Mouse (Mus musculus): ENCODE results near the gene Tlcd2.

Gene Tlcd2

DNA sequence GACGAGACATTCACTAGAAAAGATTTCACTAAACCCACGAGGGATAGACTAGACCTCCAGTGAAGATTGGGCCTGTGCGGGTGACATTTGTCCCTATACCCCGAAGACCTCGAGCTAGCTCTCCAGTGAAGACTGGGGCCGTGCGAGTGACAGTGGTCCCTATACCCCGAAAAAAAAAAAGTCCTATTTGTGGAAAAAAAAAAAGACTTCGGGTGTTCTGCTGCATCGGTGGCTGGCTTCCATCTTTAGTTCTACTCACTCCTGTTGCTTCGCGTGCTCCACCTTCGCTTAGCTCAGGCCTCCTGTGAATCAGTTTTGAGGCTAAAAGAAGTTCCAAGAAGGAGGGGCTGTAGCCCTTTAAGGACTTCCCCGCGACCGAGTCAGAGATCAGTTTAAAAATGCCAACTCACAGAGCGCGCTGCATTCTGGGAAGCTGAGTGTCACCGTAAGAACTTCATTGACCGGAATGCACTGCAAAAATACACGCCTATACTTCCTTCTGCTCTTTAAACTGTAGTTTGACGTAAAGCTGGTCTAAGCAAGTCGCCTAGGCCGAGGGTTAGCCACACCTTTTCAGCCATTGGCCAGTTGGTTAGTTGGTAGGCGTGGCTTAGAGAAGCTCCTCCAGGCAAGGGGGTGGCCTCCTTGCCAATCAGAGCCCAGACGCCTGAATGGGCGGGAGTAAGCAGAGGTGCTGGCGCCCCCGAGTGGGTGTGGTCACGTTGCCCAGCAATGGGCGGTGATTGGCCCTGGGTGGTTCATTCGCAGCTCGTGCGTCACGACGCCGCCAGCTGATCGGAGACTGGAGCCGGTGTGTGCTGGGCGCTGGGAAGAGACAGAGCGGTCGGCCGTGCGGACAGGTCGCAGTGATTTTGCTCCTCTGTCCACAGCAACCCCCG, at the start of gene Tlcd2:
TSS of gene Tlcd2 (plus strand) at position 872 of the 899 bp plus-strand sequence.
- DNase-seq (ENCODE audit: low read depth), result peak; percentile 100

DNA sequence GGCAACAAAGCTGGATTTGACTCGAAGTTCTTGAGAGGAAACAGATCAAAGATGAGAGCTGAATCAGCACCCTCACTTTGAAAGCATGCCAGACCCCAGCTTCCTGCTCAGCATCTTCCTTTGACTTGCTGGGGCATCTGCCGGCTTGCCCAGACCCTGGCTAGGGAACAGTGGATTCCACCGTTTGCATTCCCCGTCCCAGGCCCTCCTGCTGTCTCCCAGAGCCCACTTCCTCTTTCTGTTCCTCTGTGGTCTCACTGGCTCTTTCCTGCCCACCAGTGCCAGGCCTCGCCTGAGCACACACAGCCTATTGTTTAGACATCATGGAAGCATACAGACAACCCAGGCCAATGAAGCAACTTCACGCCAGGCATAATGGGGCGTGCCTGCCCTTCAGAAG, 46.4 kb upstream of the Tlcd2 start:
- DNase-seq (ENCODE audit: low read depth), result no peak

DNA sequence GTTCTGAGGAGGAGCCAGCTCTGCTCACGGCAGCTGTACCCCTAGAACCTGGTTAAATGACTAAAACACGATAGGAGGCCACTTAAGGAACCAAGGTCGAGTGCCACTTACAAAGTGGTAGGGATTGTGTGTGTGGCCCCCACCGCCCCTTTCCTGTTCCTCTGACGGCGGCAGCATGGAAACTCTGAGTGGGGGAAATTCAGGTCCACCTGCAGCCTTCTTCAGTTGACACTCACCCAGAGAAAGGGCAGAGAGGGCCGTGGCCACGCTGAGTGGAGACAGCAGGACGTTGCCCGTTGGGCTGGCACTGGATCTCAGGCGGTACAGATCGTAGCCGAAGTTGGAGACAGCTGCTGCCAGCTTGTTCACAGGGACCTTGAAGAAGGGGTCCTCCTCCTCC, 45.5 kb upstream of the Tlcd2 start:
- no peak for DNase-seq (ENCODE audit: low read depth)

DNA sequence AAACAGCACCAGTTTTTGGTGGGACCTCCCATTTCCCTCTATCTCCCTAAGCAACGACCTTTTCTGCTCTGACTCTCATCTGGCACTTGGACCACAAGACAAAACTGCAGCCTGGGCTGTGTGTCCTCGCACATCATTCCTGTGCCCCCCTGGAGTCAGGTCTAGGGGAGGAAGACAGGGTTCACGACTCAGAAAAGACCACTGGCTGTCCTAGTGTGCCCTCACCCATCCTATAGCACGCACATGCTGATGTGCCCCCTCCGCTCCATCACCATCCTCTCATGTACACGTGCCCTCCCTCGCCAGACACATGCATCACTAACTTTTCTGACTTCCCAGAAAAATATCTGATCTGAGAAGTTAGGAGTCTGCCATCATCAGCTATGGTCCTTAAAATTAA, 41.5 kb upstream of the Tlcd2 start:
- no peak for DNase-seq (ENCODE audit: low read depth)

DNA sequence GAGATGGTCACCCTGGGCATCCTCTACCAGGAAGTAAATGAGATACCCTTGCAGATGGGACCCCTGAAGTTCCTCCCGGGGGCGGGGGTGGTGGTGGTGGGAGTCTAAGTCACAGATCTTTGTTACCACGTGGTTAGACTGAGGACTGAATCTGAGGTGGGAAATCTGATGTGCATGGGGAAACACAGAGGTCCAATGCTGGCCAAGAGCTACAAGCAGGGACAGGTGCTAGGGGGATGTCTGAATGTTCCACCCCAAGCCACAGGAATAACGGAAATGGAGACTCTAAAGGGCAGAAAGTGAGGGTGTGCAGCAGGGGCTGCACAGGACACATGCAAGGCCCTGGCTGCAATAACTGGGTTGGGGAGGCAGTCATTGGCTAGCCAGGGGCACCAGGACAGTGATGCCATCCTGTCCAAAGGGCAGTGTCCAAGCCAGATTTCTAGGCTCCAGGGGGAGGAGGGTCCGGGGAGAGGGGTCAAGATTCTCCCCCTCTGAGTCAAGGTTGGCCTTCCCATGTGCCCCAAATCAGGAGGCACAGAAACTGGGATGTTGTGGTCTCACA, 40.6 kb upstream of the Tlcd2 start:
- no peak for DNase-seq (ENCODE audit: low read depth)

DNA sequence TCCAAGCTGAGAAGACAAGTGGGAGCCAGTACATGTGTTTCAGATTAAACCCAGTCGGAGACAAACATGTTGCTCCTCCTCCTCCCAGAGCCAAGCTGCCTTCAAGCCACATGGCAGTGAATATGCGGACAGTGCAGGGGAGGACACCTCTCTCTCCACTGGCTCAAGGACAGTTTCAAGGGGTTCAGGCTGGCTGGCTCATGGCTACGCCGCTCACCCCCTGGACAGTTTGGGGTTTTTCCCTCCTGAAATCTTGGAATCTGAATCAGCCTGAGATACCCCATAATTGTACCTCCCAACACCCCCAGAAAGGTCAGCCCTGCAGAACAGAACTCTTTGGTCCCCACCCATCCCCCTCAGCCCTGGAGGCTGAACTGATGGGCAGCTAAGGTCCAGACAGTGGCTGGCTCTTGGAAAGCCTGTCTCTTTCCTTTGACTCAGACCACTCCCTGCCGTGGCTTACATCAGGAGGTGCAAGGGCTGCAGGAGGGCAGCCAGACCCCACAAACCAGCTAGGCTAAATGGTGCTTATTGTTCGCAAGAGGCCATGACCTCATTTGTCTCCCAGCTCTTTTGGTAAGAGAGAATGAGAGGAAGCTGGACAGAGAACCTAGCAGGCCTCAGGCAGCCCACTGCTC, 40.0 kb upstream of the Tlcd2 start:
- no peak for DNase-seq (ENCODE audit: low read depth)

DNA sequence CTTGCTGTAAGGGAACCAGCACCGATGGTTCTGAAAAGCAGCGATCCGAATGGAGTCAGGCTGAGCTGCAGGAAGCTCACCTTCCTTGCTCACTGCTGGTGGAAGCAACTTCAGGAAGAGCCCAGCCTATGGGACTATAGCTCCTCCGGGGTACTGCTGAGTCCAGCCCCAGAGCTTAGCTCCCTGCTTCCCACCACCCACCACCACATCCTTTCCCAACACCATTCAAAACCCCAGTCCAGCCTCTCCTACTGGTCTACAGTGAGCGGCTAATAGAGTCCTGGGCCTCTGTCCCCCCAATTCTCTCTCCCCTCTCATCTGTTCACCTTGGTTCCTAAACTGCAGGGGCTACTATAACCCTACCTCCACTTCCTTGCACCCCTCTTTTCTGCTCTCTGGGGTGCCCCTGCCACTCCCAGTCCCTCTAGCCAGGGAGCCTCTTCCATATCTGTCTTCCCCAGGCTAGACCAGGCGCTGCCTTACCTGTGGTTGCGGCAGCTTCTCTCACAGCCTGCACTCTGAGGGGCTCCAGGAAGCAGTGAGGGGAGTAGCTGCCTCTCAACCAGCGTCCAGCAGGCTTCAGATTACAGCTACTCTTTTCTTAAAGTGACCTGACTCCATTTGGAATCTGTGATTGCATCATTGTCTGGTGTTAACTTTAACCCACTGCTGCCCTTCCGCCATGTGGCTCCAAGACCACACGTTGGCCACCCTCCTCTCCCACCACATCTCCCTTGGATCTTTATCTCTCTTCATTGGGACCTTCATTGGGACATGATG, 39.3 kb upstream of the Tlcd2 start, which contains the start of gene Serpinf1:
TSS of gene Serpinf1 (minus strand) at position 689 of the 780 bp plus-strand sequence.
- DNase-seq (ENCODE audit: low read depth), result no peak

DNA sequence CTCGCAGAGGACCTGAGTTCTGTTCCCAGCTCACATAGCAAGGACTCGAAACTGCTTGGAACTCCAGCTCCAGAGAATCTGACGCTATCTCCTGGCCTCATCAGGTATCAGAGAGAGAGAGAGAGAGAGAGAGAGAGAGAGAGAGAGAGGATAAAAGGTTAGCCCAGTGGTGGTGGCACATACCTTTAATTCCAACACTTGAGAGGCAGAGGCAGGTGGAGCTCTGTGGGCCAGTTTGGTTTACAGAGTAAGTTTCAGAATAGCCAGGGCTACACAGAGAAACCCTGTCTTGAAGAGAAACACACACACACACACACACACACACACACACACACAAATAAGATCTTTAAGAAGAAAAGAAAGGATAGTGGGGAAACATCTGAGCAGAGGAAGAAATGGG, 38.4 kb upstream of the Tlcd2 start:
- DNase-seq (ENCODE audit: low read depth), result no peak

DNA sequence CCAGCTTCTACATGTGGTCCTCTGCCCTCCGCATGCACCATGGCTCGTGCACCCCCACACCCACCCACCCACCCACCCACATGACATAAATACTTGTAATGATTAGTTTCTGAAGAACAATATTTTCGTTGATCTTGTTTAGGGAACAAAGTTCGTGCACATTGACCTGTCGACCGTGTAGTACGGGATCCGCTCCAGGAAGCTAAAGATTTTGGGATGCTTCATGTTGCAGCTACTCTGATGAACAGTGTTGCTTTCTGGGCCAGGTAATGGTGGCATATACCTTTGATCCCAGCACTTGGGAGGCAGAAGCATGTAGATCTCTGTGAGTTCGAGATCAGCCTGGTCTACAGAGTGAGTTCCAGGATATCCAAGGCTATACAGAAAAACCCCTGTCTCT, 37.5 kb upstream of the Tlcd2 start:
- no peak for DNase-seq (ENCODE audit: low read depth)

DNA sequence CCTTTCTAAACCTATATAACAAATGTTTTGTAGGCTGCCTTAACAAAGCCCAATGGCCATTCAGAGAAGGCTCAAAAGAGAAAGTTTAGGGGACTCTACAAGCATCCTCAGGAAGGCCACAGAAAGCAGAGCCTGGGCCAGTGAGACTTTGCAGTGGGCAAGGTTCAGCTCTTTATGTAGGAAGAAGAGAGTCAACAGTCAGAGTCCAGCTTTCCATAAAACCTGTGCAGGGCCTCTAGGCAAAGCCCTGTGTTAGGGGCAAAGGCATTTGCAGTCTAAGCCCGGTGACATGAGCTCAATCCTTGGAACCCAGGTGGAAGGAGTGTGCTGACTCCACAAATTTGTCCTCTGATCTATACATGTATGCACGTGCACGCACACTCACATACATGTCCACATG, 37.1 kb upstream of the Tlcd2 start:
- no peak for DNase-seq (ENCODE audit: low read depth)

DNA sequence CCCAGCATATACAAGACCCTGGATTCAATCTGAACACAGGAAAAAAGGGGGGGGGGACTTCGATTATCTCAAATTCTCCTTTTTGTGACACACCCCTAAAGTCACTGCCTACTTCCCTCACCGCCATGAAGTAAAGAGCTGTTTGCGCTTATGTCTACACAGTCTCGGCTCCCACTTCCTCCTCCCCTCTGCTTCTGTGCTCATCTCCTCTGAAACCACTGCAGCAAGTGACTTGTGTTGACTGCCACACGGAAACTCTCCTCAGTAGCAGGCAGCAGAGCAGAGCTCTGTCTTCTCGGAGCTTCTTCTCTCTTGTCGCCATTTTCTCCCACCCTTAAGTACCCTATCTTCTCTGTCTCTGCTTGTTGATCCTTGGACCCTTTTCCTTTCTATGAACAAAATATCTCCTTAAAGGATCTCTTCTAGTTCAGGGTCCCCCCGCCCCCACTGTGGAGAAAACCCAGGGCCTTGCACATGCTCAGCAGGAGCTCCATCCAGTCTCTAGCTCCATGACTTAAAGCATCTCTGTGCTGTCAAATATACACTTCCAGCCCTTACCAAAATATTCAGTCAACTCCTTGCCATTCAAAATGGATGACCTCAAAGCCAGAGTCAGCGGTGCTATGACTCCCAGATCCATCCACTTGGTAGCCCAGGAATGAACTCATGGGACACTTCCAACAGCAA, 32.4 kb upstream of the Tlcd2 start:
- DNase-seq (ENCODE audit: low read depth), result no peak

DNA sequence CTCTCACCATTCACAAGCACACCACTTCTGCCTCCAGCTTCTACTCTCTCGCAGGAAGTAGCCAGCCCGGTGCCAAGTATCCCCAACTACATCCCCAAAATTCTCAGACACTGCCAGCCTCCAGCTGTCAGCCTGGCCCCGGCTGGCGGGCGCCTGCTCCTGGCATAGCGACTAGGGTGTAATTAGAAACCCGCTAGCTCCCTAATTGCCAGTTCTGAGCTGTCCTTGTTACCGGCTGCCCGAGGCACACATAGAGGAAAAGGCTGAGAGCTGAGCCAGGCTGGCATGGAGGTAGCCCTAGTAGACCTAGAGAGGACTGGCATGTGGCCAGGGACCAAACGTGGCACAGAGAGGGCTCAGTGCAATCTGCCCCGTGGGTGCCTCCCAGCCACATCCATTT, 30.2 kb upstream of the Tlcd2 start:
- no peak for DNase-seq (ENCODE audit: low read depth)

DNA sequence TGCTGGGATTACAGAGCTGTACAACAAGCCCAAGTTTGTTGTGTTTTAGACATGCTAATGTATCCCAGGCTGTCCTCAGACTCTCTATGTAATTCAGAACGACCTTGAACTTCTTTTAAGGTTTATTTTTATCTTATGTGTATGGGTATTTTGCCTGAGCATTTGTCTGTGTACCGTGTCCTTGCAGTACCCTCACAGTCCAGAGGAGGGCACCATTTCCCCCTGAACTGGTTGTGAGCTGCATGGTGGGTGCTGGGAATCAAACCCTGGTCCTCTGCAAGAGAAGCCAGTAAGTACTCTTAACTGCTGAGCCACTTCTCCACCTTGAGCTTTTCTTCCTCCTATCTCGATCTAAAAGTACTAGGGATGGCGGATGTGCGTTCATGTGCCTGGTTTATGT, 27.4 kb upstream of the Tlcd2 start:
- no peak for DNase-seq (ENCODE audit: low read depth)

DNA sequence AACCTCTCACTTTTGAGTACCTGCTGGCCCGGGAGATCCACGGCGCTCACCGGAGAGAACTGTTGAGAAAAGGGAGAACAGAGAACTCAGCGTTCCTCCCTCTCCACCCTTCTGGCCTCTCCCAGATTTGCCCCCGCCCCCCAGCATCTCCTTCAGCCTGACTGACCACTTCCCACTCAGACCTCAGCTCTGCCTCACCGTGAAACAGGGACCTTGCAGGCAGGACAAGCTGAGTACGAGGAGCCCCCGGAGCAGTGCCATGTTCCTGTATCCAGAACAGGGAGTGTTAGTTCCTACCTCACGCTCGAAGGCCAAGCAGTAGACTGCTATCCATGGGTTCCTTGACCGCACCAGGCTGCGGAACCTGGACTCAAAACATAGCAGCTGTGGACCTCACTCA, 23.3 kb upstream of the Tlcd2 start:
- no peak for DNase-seq (ENCODE audit: low read depth)

DNA sequence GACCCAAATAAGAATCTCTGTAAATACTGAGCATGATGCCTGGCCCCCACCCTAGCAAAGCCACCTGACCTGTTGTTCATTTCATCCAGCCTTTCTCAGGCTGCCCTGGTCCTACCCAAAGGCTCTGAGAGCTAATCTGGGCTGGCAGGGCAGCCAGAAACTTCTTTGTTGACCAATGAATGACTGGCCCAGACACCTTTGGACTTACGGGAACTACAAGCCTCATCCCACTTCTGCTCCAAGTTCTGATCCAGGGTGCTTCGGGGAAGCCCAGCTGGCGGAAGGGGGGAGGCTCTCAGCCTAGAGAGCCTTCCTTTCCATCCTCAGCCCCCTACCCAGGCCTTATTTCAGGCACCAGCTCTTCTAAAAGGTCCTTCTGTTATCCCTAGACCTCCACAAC, 22.7 kb upstream of the Tlcd2 start:
- no peak for DNase-seq (ENCODE audit: low read depth)

DNA sequence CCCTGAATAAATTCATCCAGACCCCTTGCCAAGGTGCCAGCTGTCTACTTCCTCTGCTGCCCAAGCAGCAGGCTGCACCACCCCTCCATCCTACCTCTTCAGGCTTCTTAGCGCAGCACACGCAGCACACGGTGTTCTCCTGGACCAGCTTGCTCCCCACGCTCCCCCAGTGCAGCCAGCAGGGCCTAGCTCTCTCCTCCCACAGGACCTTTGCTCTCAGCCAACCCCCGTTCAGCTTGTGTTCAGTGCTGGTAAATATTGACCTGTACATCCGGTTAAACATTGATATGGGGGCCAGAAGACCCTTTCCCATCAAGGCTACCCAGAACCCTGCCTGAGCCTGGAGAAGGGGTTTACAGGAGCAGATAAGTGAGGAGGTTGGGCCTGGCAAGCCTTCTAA, 22.2 kb upstream of the Tlcd2 start, which contains the start of gene Serpinf2:
TSS of gene Serpinf2 (minus strand) at position 229 of the 400 bp plus-strand sequence.
- DNase-seq (ENCODE audit: low read depth), result no peak

DNA sequence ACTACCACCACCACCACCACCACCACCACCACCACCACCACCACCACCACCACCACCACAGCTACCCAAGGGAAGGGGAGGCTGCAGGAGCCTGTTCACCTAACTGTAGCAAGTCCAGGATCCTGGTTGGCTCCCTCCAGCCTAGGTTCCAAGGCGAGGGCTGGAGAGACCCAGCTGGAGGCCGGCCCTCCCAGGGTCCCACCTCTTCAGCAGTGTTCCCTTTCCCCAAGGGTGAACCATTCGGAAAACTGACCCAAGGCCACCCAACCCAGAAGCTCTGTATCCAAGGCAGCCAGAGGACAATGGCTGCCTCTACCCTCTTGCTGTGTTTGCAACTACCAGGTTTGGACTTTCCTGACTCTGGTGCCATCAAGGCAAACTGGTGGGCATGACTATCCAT, 21.6 kb upstream of the Tlcd2 start:
- DNase-seq (ENCODE audit: low read depth), result no peak

DNA sequence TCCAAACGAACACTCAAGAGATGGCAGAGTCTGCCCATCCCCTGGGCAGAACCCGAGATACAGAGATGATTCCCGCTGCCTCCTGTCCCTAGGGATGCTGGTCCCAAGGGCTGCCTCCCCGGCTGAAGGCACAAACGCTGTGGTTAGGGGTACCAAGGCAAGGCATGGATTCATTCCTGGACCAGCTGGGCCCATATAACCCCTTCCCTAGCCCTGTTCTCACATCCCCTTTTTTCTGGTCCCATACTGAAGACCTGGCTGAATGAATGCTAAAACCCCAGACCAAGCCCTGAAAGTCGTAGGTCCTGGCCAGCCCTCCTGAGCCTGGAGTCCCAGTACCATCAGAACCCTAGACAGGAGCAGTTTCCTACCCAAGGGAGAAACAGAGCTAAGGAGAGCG, 20.5 kb upstream of the Tlcd2 start:
- no peak for DNase-seq (ENCODE audit: low read depth)

DNA sequence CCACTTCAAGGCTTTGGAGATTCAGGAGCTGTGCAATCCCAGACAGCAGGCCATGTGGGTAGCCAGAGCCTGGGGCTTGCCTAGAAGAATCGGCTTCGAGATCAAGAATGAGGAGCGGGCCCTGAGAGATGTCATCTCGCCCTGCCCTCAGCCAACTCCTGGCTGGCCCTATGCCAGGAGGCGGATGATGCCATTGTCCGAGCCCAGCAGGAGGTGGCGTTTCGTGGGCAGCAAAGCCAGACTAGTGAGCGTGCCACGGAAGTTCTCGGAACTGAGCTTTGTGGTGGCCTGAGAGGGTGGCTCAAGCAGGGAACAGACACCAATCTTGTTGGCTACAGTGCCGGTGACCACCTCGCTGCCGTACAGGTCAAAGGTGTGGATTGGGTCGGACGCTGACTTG, 19.9 kb upstream of the Tlcd2 start:
- DNase-seq (ENCODE audit: low read depth), result no peak

DNA sequence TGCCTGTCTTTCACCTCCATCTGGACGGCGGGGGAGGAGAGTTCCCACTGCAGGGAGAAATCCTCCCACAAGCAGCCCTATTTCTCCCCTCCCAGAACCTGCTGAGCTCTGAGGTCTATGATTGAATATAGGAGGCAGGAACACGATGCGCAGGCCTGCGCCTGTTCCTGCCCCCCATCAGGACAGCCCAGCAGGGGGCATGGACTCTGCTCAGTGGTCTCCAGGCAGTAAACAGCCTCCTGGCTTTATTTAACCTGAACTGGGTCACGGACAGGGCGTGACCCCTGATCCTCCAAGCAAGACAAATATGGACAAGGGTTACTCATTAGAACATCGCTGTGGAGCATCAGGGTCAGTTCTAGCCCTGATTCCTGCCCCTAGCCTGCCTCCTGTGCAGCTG, 17.8 kb upstream of the Tlcd2 start:
- no peak for DNase-seq (ENCODE audit: low read depth)

DNA sequence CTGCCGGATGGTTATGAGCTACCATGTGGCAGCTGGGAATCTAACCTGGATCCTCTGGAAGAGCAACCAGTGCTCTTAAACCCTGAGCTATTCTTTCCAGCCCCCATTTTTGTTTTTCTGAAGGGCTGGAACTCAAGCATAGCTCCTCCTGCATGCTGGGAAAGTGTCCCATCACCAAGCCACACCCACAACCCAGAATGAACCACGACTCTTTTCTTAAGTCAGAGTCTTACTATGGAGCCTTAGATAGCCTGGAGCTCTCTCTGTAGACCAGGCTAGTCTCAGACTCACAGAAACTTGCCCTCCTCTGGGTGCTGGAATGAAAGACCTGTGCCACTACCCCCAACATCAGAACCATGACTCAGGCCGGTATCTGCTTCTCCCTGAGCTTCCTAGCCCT, 12.9 kb upstream of the Tlcd2 start:
- no peak for DNase-seq (ENCODE audit: low read depth)

DNA sequence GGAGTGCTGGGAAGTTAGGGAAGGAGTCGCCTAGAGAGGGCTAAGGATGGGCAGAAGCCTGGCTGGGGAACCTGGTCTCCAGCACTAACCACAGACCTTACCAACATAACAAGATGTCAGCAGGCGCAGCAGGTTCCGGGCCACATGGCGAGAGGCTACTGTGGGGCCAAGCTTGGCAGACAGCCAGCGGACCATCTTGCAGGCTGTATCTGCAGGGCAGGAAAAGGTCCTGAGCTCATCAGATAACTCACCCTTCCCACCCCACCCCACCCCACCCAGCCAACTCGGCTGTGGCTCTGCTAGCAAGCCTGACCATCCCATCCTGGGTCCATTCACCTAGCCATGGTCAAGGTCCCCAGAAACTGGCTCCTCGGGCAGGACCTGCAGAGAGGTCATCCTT, 11.8 kb upstream of the Tlcd2 start:
- DNase-seq (ENCODE audit: low read depth), result peak; percentile 74

Measured in c-Kit-positive CD71-positive TER-119-negative erythroid progenitor cells, embryonic 14.5 days (primary cell).